Mouse (Mus musculus) bone marrow macrophage, adult 2 months (primary cell): ENCODE data around the gene Ppp1r3e.

Experiments used
- CTCF ChIP-seq: IDR thresholded peaks from 2 replicates; pipeline ENCODE4 v1.5.1; 2012; ENCODE audit warnings: low read depth, mild to moderate bottlenecking, low read length, moderate library complexity
- POLR2A ChIP-seq: IDR thresholded peaks from 2 replicates; pipeline ENCODE4 v1.6.1; 2012; ENCODE audit warnings: mild to moderate bottlenecking, low read depth, low read length, borderline replicate concordance

DNA sequence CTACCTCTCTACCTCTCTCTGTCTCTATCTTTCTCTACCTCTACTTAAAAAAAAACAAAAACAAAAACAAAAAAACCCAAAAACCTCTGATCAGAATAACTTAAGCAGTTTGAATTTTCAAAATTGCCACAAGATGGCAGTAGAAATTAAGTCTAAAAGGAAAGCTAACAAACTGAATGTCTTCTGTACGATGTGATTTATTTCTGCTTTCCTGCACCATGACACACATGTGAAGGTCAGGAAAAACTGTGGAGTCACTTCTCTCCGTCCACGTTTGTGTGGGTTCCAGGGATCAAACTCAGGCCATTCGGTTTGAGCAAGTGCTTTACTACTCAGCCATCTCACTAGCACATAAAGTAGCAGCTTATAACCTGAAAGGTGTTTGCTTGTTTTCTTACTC lies 33.9 kb downstream of the Ppp1r3e start:
- no peak for TF ChIP-seq CTCF
- TF ChIP-seq POLR2A = no peak
